In genomic region chr1:143918949-143919348, GRCm38 (mm10) we compare ENCODE assay signal across 11 mouse cellular contexts.
DNase-seq lines count a peak whose midpoint lies in the region; ATAC-seq and TF ChIP-seq lines count a peak whose summit lies in the region.
"Had no signal": no experiment of that assay in that cellular context is flagged by ENCODE, and none has a peak within 500 bp of the region (broad histone marks: within the 10 kb centered on the region; RNA-seq: fewer than 3 reads in every experiment).

No protein-coding gene starts in this region.

- ATAC-seq in kidney, postnatal 0 days (replicated peaks; ENCODE audit: low FRiP score, low read depth), result no peak
- peak; percentile 84 for ATAC-seq in activated CD4-positive, CD25-positive, alpha-beta regulatory T cell, adult 4 months
- ATAC-seq in stomach, postnatal 0 days (ENCODE audit: low FRiP score, low TSS enrichment), result no peak
- no peak for ATAC-seq in cerebellum, adult (ENCODE audit: insufficient number of reproducible peaks, low FRiP score, low TSS enrichment)
- ATAC-seq: Patski had no signal

- no peak overlapping the region for H3K4me3 ChIP-seq in kidney, postnatal 0 days (replicated peaks; ENCODE audit: low read depth, low read length)
- no peak overlapping the region for H3K4me3 ChIP-seq in stomach, postnatal 0 days (ENCODE audit: low read depth, low read length)
- H3K4me3 ChIP-seq: erythroblast, embryonic 14.5 days; megakaryocyte, embryonic 14.5 days had no signal

- H3K27me3 ChIP-seq in kidney, postnatal 0 days (ENCODE audit: insufficient read depth, low read length), result no peaks in the 10 kb centered on the region
- H3K27me3 ChIP-seq in stomach, postnatal 0 days (ENCODE audit: control insufficient read depth, insufficient read depth, low read length), result no peaks in the 10 kb centered on the region
- H3K27me3 ChIP-seq: megakaryocyte, embryonic 14.5 days; Patski had no signal

- H3K27ac ChIP-seq in kidney, postnatal 0 days, result 0 out of 2 replicates have a peak overlapping the region, but pooled peaks have one; percentile 50
- H3K27ac ChIP-seq in stomach, postnatal 0 days (replicated peaks), result peak overlapping the region; percentile 30; the same call in 1 of the 2 replicates

- TF ChIP-seq EP300 in stomach, postnatal 0 days (optimal IDR thresholded peaks at IDR 0.05), result no peak

- no peaks in the 10 kb centered on the region for H3K9me3 ChIP-seq in kidney, postnatal 0 days (replicated peaks; ENCODE audit: low read length)
- H3K9me3 ChIP-seq in stomach, postnatal 0 days (ENCODE audit: control insufficient read depth, low read length), result no peaks in the 10 kb centered on the region
- H3K9me3 ChIP-seq: megakaryocyte, embryonic 14.5 days had no signal

- no peak for TF ChIP-seq CTCF in kidney, postnatal 0 days (IDR thresholded peaks at IDR 0.05; ENCODE audit: low read depth)
- TF ChIP-seq CTCF in stomach, postnatal 0 days (IDR thresholded peaks at IDR 0.05; ENCODE audit: low read depth), result no peak

- 62% methylated on average over 5 of the region's 5 CpGs for WGBS in kidney, postnatal 0 days
- WGBS in stomach, postnatal 0 days, result 84% methylated on average over 5 of the region's 5 CpGs

- H3K4me2 ChIP-seq in kidney, postnatal 0 days (ENCODE audit: low read length), result no peak overlapping the region
- no peak overlapping the region for H3K4me2 ChIP-seq in stomach, postnatal 0 days (replicated peaks; ENCODE audit: low read depth)

- no peak for DNase-seq in kidney, postnatal 0 days (ENCODE audit: low spot score)
- DNase-seq in kidney, adult 11 months, result no peak
- DNase-seq in lung, postnatal 10 days, result peak; percentile 5
- DNase-seq in stomach, postnatal 0 days (ENCODE audit: low spot score), result no peak
- DNase-seq in frontal cortex, postnatal 10 days (ENCODE audit: low spot score in 2 of 2), result no peak
- DNase-seq: cerebellum, adult 2 months had no signal

- H3K9ac ChIP-seq in kidney, postnatal 0 days (ENCODE audit: low read depth, low read length), result no peak overlapping the region
- H3K9ac ChIP-seq in stomach, postnatal 0 days (ENCODE audit: low read length), result no peak overlapping the region

- no peaks in the 10 kb centered on the region for H3K36me3 ChIP-seq in kidney, postnatal 0 days (ENCODE audit: insufficient read depth, low read length)
- H3K36me3 ChIP-seq in stomach, postnatal 0 days (ENCODE audit: control insufficient read depth, insufficient read depth, low read length), result no peaks in the 10 kb centered on the region

- no peaks in the 10 kb centered on the region for H3K4me1 ChIP-seq in kidney, postnatal 0 days (replicated peaks; ENCODE audit: insufficient read depth, low read length)
- H3K4me1 ChIP-seq in stomach, postnatal 0 days (replicated peaks; ENCODE audit: control insufficient read depth, insufficient read depth), result 0 out of 2 replicates have a peak, but pooled peaks cover 3% of the 10 kb centered on the region
